Mouse (Mus musculus): Measurements from ENCODE around the gene Map3k1. TPM values are rescaled to one million over a fixed set of nuclear protein-coding genes. Genes with fewer than 3 reads are reported as not detected.
A peak's percentile ranks its signal among the peaks of the same experiment; 100 is the strongest.

The Map3k1 gene
- total and polyA plus RNA-seq, 3 experiments: 10.7 to 48.7 (median 13.4) TPM

DNA sequence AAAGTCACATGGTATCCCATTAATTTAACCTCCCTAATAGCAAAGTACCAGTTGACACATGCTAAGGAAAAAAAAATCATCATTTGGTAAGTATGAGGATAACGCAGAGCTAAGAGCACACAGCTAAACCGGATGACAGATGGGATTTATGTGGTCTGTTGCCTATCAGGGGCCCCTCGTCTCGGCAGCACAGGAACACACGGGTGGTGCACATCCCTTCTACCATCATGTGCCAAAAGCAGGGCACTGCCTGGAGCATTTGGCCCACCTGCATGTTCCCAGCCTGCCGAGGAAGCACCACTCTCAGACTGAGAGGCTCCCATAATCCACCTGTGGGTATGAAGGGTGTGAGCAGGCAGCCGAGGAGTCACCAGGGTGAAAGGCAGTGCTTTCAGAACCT, 63.6 kb downstream of the Map3k1 start:
- Histone ChIP-seq H3K27ac (ENCODE audit: insufficient read depth, low read depth) (no peak overlapping the region), H3K4me2 (ENCODE audit: insufficient read depth, low read depth, poor library complexity, severe bottlenecking) (no peak overlapping the region), H3K9ac (ENCODE audit: insufficient read depth, low read depth) (no peak overlapping the region)

DNA sequence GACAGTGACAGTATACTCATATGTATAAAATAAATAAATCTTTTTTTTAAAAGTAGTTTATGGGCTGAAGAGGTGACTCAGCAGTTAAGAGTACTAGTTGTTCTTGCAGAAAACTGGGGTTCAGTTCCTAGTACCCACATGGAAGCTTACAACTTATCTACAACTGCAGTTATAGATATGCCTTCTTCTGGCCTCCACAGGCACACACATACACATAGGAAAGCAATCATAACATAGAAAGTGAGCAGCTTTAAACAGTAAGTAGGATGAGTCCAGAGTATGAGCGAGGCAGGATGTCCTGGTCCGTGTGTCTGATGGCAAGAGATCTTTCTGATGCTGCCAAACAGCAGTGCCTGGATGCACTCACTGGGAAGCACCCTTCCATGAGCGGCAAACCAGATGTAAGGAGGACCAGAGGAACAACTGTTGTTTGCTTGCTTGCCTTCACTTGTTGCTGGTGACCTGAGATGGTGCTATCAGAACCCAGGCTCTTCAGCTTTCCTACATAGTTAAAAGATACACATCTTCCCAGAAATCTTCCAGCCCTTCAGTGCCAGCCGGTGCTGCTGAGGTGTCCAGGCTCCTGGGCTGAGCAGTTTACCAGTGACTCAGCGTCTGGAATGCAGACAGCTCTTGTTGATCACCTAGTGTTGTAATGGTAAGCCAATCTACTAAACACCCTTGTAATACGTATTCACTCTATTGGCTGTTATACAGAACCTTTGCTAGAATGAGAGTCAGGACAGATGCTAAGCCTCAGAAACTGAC, 64.4 kb downstream of the Map3k1 start:
- Histone ChIP-seq H3K9ac (ENCODE audit: insufficient read depth, low read depth) (no peak overlapping the region), H3K36me3 (replicated peaks in 1 of 2; ENCODE audit: control insufficient read depth in 1 of 2, insufficient read depth in 1 of 2, low read length in 1 of 2) (peaks cover 16 to 24% of the 10 kb centered on the region in 2 experiments), H3K27ac (ENCODE audit: insufficient read depth, low read depth) (no peak overlapping the region), H3K9me3 (replicated peaks; ENCODE audit: low read length) (no peaks in the 10 kb centered on the region), H3K4me1 (ENCODE audit: control insufficient read depth in 1 of 2, insufficient read depth in 2 of 2) (peaks cover 3 to 31% of the 10 kb centered on the region in 2 experiments), H3K4me2 (ENCODE audit: insufficient read depth, low read depth, poor library complexity, severe bottlenecking) (no peak overlapping the region), H3K27me3 (replicated peaks) (no peaks in the 10 kb centered on the region), H3K79me2 (replicated peaks; ENCODE audit: control insufficient read depth, extremely low read depth, insufficient read depth, poor library complexity, severe bottlenecking) (no peaks in the 10 kb centered on the region), H3K4me3 (replicated peaks in 1 of 3; ENCODE audit: low read depth in 2 of 3, low read length in 2 of 3, poor library complexity in 1 of 3) (no peak overlapping the region)
- TF ChIP-seq POLR2AphosphoS2 (IDR thresholded peaks at IDR 0.05; ENCODE audit: low read depth, low read length) (0 out of 2 replicates have a peak, but pooled peaks have one; percentile 50), ZKSCAN1 (IDR thresholded peaks at IDR 0.05; ENCODE audit: borderline replicate concordance, low read depth, low read length) (no peak)
- no peak for DNase-seq (ENCODE audit: extremely low read depth)
- dilution Hi-C loops (cut with MboI; ENCODE audit: extremely low pct_ligation_motif_present, extremely low pct_unique_long_range_greater_than_20kb, low sequenced_read_pairs): no loop called here
- in situ Hi-C loops (cut with MboI; ENCODE audit: low pct_ligation_motif_present, low pct_unique_long_range_greater_than_20kb, low sequenced_read_pairs): loop anchor here (10.0 kb wide), 1 partner anchor 260 kb away; no protein-coding TSS in a partner anchor

More for the DNA sequence above, 63.6 kb downstream of the Map3k1 start:
- Histone ChIP-seq H3K4me1 (ENCODE audit: control insufficient read depth in 1 of 2, insufficient read depth in 2 of 2) (peaks cover 3 to 35% of the 10 kb centered on the region in 2 experiments), H3K79me2 (replicated peaks; ENCODE audit: control insufficient read depth, extremely low read depth, insufficient read depth, poor library complexity, severe bottlenecking) (no peaks in the 10 kb centered on the region), H3K27me3 (replicated peaks) (no peaks in the 10 kb centered on the region), H3K4me3 (replicated peaks in 1 of 3; ENCODE audit: low read depth in 2 of 3, low read length in 2 of 3, poor library complexity in 1 of 3) (no peak overlapping the region), H3K9me3 (replicated peaks; ENCODE audit: low read length) (no peaks in the 10 kb centered on the region), H3K36me3 (replicated peaks in 1 of 2; ENCODE audit: control insufficient read depth in 1 of 2, insufficient read depth in 1 of 2, low read length in 1 of 2) (peaks cover 23 to 32% of the 10 kb centered on the region in 2 experiments)
- no peak for DNase-seq (ENCODE audit: extremely low read depth)
- in situ Hi-C loops (cut with MboI; ENCODE audit: low pct_ligation_motif_present, low pct_unique_long_range_greater_than_20kb, low sequenced_read_pairs) (loop anchor here (5.0 to 10.0 kb wide), 2 partner anchors 260 to 512 kb away; no protein-coding TSS in a partner anchor), dilution Hi-C loops (cut with MboI; ENCODE audit: extremely low pct_ligation_motif_present, extremely low pct_unique_long_range_greater_than_20kb, low sequenced_read_pairs) (no loop called here)
- TF ChIP-seq KAT2A (IDR thresholded peaks at IDR 0.05; ENCODE audit: insufficient replicate concordance, low read length): no peak
- TF ChIP-seq MAX (IDR thresholded peaks at IDR 0.05; ENCODE audit: low read length): no peak
- no peak for TF ChIP-seq CHD2 (IDR thresholded peaks at IDR 0.05; ENCODE audit: low read length)
- TF ChIP-seq CHD1 (IDR thresholded peaks at IDR 0.05; ENCODE audit: low read depth, low read length): no peak
- TF ChIP-seq HCFC1 (IDR thresholded peaks at IDR 0.05; ENCODE audit: low read depth, low read length): no peak
- no peak for TF ChIP-seq CTCF (conservative IDR thresholded peaks at IDR 0.05 in 1 of 2, IDR thresholded peaks at IDR 0.05 in 1 of 2; ENCODE audit: low read depth in 2 of 2, low read length in 2 of 2)
- TF ChIP-seq UBTF (IDR thresholded peaks at IDR 0.05; ENCODE audit: low read depth, low read length): no peak
- TF ChIP-seq JUN (IDR thresholded peaks at IDR 0.05; ENCODE audit: insufficient read depth, low read depth, low read length): no peak
- no peak for TF ChIP-seq MYC (IDR thresholded peaks at IDR 0.05; ENCODE audit: low read depth, low read length)
- no peak for TF ChIP-seq SIN3A (IDR thresholded peaks at IDR 0.05; ENCODE audit: low read length)
- TF ChIP-seq NELFE (IDR thresholded peaks at IDR 0.05; ENCODE audit: low read depth, low read length): no peak
- TF ChIP-seq ETS1 (conservative IDR thresholded peaks at IDR 0.05; ENCODE audit: low read depth, low read length): no peak
- TF ChIP-seq POLR2AphosphoS2 (IDR thresholded peaks at IDR 0.05; ENCODE audit: low read depth, low read length): no peak; the same call in 1 of the 2 replicates
- no peak for TF ChIP-seq RAD21 (IDR thresholded peaks at IDR 0.05; ENCODE audit: low read depth, low read length)
- TF ChIP-seq TBP (conservative IDR thresholded peaks at IDR 0.05; ENCODE audit: low read depth, low read length): no peak
- TF ChIP-seq RCOR1 (conservative IDR thresholded peaks at IDR 0.05; ENCODE audit: low read depth, low read length): no peak
